Mouse (Mus musculus): Measurements from ENCODE around the gene Gimap5. TPM values are rescaled to one million over a fixed set of nuclear protein-coding genes. Genes with fewer than 3 reads are reported as not detected.

The Gimap5 gene
- 0.62 and 0.83 TPM in 2 replicates for polyA plus RNA-seq (2014; fragmentation: Nextera tagmentation; extraction: Ambion mirVana)

GRCm38 (mm10) chr6:48745959-48746889 lies at the start of gene Gimap5:
Gimap5 (plus strand) TSS chr6:48746197.
- no peak within 1 kb of the TSS for H3K27ac ChIP-seq (ENCODE audit: low read depth, low read length)
- H3K27me3 ChIP-seq (ENCODE audit: control insufficient read depth, insufficient read depth, low read length) = peaks cover 13% of the 10 kb centered on the region
- no peaks in the 10 kb centered on the region for H3K9me3 ChIP-seq (ENCODE audit: control insufficient read depth, low read length)
- ATAC-seq (ENCODE audit: low FRiP score) (no peak), DNase-seq (ENCODE audit: low spot score, missing footprints) (peak; percentile 85)
- 49% methylated on average over 16 of the region's 16 CpGs for WGBS
- no peaks in the 10 kb centered on the region for H3K36me3 ChIP-seq (ENCODE audit: control insufficient read depth, insufficient read depth, low read length)
- H3K4me3 ChIP-seq (ENCODE audit: low read depth, low read length) = no peak within 1 kb of the TSS
- H3K4me2 ChIP-seq = no peak within 1 kb of the TSS
- H3K4me1 ChIP-seq (ENCODE audit: control insufficient read depth, insufficient read depth, low read length) = no peaks in the 10 kb centered on the region
- no peak within 1 kb of the TSS for H3K9ac ChIP-seq (ENCODE audit: low read length)

GRCm38 (mm10) chr6:48696830-48697554 lies 49.0 kb upstream of the Gimap5 start:
- Histone ChIP-seq H3K27me3 (ENCODE audit: control insufficient read depth, insufficient read depth, low read length) (no peaks in the 10 kb centered on the region), H3K27ac (ENCODE audit: low read depth, low read length) (no peak overlapping the region), H3K4me1 (ENCODE audit: control insufficient read depth, insufficient read depth, low read length) (no peaks in the 10 kb centered on the region), H3K4me2 (no peak overlapping the region), H3K36me3 (ENCODE audit: control insufficient read depth, insufficient read depth, low read length) (no peaks in the 10 kb centered on the region), H3K9ac (ENCODE audit: low read length) (no peak overlapping the region), H3K9me3 (ENCODE audit: control insufficient read depth, low read length) (no peaks in the 10 kb centered on the region), H3K4me3 (ENCODE audit: low read depth, low read length) (no peak overlapping the region)
- 81% methylated on average over 4 of the region's 4 CpGs for WGBS
- ATAC-seq (ENCODE audit: low FRiP score) (no peak), DNase-seq (ENCODE audit: low spot score, missing footprints) (no peak)

- H3K9me3 ChIP-seq (ENCODE audit: control insufficient read depth, low read length) = no peaks in the 10 kb centered on the region
- 73% methylated on average over 1 of the region's 1 CpGs for WGBS
- ATAC-seq (ENCODE audit: low FRiP score) = no peak
- H3K4me2 ChIP-seq = no peak overlapping the region
- H3K4me1 ChIP-seq (ENCODE audit: control insufficient read depth, insufficient read depth, low read length) = no peaks in the 10 kb centered on the region
- H3K4me3 ChIP-seq (ENCODE audit: low read depth, low read length) = no peak overlapping the region
- no peak overlapping the region for H3K27ac ChIP-seq (ENCODE audit: low read depth, low read length)
- H3K36me3 ChIP-seq (ENCODE audit: control insufficient read depth, insufficient read depth, low read length) = no peaks in the 10 kb centered on the region
- H3K9ac ChIP-seq (ENCODE audit: low read length) = no peak overlapping the region
- no peak for DNase-seq (ENCODE audit: low spot score, missing footprints)
- H3K27me3 ChIP-seq (ENCODE audit: control insufficient read depth, insufficient read depth, low read length) = no peaks in the 10 kb centered on the region
Measured at GRCm38 (mm10) chr6:48697555-48697930, 48.5 kb upstream of the Gimap5 start.

GRCm38 (mm10) chr6:48698066-48698856 lies 47.7 kb upstream of the Gimap5 start:
- ATAC-seq (ENCODE audit: low FRiP score) = no peak
- Histone ChIP-seq H3K27ac (ENCODE audit: low read depth, low read length) (no peak overlapping the region), H3K9me3 (ENCODE audit: control insufficient read depth, low read length) (no peaks in the 10 kb centered on the region), H3K36me3 (ENCODE audit: control insufficient read depth, insufficient read depth, low read length) (no peaks in the 10 kb centered on the region), H3K9ac (ENCODE audit: low read length) (no peak overlapping the region), H3K4me3 (ENCODE audit: low read depth, low read length) (no peak overlapping the region), H3K27me3 (ENCODE audit: control insufficient read depth, insufficient read depth, low read length) (no peaks in the 10 kb centered on the region), H3K4me2 (no peak overlapping the region), H3K4me1 (ENCODE audit: control insufficient read depth, insufficient read depth, low read length) (no peaks in the 10 kb centered on the region)
- DNase-seq (ENCODE audit: low spot score, missing footprints) = no peak
- WGBS = 78% methylated on average over 7 of the region's 7 CpGs

GRCm38 (mm10) chr6:48698888-48699287 lies 47.1 kb upstream of the Gimap5 start:
- ATAC-seq (ENCODE audit: low FRiP score) (no peak), DNase-seq (ENCODE audit: low spot score, missing footprints) (no peak)
- no peak overlapping the region for H3K27ac ChIP-seq (ENCODE audit: low read depth, low read length)
- no peaks in the 10 kb centered on the region for H3K9me3 ChIP-seq (ENCODE audit: control insufficient read depth, low read length)
- H3K4me3 ChIP-seq (ENCODE audit: low read depth, low read length) = no peak overlapping the region
- WGBS = 89% methylated on average over 3 of the region's 3 CpGs
- H3K36me3 ChIP-seq (ENCODE audit: control insufficient read depth, insufficient read depth, low read length) = no peaks in the 10 kb centered on the region
- no peak overlapping the region for H3K4me2 ChIP-seq
- no peaks in the 10 kb centered on the region for H3K4me1 ChIP-seq (ENCODE audit: control insufficient read depth, insufficient read depth, low read length)
- H3K27me3 ChIP-seq (ENCODE audit: control insufficient read depth, insufficient read depth, low read length) = no peaks in the 10 kb centered on the region
- no peak overlapping the region for H3K9ac ChIP-seq (ENCODE audit: low read length)

- H3K9me3 ChIP-seq (ENCODE audit: control insufficient read depth, low read length) = no peaks in the 10 kb centered on the region
- H3K27ac ChIP-seq (ENCODE audit: low read depth, low read length) = no peak overlapping the region
- 61% methylated on average over 5 of the region's 5 CpGs for WGBS
- no peak overlapping the region for H3K4me3 ChIP-seq (ENCODE audit: low read depth, low read length)
- no peaks in the 10 kb centered on the region for H3K4me1 ChIP-seq (ENCODE audit: control insufficient read depth, insufficient read depth, low read length)
- H3K27me3 ChIP-seq (ENCODE audit: control insufficient read depth, insufficient read depth, low read length) = no peaks in the 10 kb centered on the region
- H3K4me2 ChIP-seq = no peak overlapping the region
- H3K9ac ChIP-seq (ENCODE audit: low read length) = no peak overlapping the region
- no peak for DNase-seq (ENCODE audit: low spot score, missing footprints)
- no peaks in the 10 kb centered on the region for H3K36me3 ChIP-seq (ENCODE audit: control insufficient read depth, insufficient read depth, low read length)
- ATAC-seq (ENCODE audit: low FRiP score) = no peak
Measured at GRCm38 (mm10) chr6:48700251-48701075, 45.5 kb upstream of the Gimap5 start.

GRCm38 (mm10) chr6:48702146-48702545 lies 43.9 kb upstream of the Gimap5 start:
- 88% methylated on average over 7 of the region's 7 CpGs for WGBS
- no peak for ATAC-seq (ENCODE audit: low FRiP score)

GRCm38 (mm10) chr6:48702601-48703000 lies 43.4 kb upstream of the Gimap5 start:
- Histone ChIP-seq H3K4me2 (no peak overlapping the region), H3K4me3 (ENCODE audit: low read depth, low read length) (no peak overlapping the region), H3K9me3 (ENCODE audit: control insufficient read depth, low read length) (no peaks in the 10 kb centered on the region), H3K27ac (ENCODE audit: low read depth, low read length) (no peak overlapping the region), H3K27me3 (ENCODE audit: control insufficient read depth, insufficient read depth, low read length) (no peaks in the 10 kb centered on the region), H3K36me3 (ENCODE audit: control insufficient read depth, insufficient read depth, low read length) (no peaks in the 10 kb centered on the region), H3K9ac (ENCODE audit: low read length) (no peak overlapping the region), H3K4me1 (ENCODE audit: control insufficient read depth, insufficient read depth, low read length) (no peaks in the 10 kb centered on the region)
- DNase-seq (ENCODE audit: low spot score, missing footprints) = no peak
- 81% methylated on average over 5 of the region's 5 CpGs for WGBS
- no peak for ATAC-seq (ENCODE audit: low FRiP score)

More at GRCm38 (mm10) chr6:48702146-48702545, 43.9 kb upstream of the Gimap5 start:
- Histone ChIP-seq H3K27ac (ENCODE audit: low read depth, low read length) (no peak overlapping the region), H3K36me3 (ENCODE audit: control insufficient read depth, insufficient read depth, low read length) (no peaks in the 10 kb centered on the region), H3K27me3 (ENCODE audit: control insufficient read depth, insufficient read depth, low read length) (no peaks in the 10 kb centered on the region), H3K9me3 (ENCODE audit: control insufficient read depth, low read length) (no peaks in the 10 kb centered on the region), H3K4me2 (no peak overlapping the region), H3K4me3 (ENCODE audit: low read depth, low read length) (no peak overlapping the region), H3K4me1 (ENCODE audit: control insufficient read depth, insufficient read depth, low read length) (no peaks in the 10 kb centered on the region), H3K9ac (ENCODE audit: low read length) (no peak overlapping the region)
- DNase-seq (ENCODE audit: low spot score, missing footprints) = no peak
